Mouse (Mus musculus) myocyte (in vitro differentiated cells): ENCODE data around the gene Olfr1150-ps1.

Experiments
- CEBPB ChIP-seq: IDR thresholded peaks from 2 replicates; pipeline ENCODE4 v1.6.1; 2011; ENCODE audit warnings: mild to moderate bottlenecking, moderate library complexity; ENCODE audit not compliant: poor library complexity, insufficient read depth, severe bottlenecking
- MAX ChIP-seq: IDR thresholded peaks from one replicate; pipeline ENCODE4 v1.6.1; 2011; ENCODE audit warnings: low read depth, mild to moderate bottlenecking, control low read depth
- MYOG ChIP-seq, 3 experiments: IDR thresholded peaks; one replicate each; pipeline ENCODE4 v1.6.1; 2011; ENCODE audit warnings: control low read depth in 2 of 3, low read depth in 2 of 3, mild to moderate bottlenecking in 2 of 3; ENCODE audit not compliant: insufficient read length in 2 of 3, control insufficient read depth in 1 of 3, insufficient read depth in 1 of 3
- POLR2A ChIP-seq: IDR thresholded peaks from one replicate; pipeline ENCODE4 v1.6.1; 2011; ENCODE audit warnings: low read depth, mild to moderate bottlenecking, control low read depth, moderate library complexity; ENCODE audit not compliant: insufficient read length
- POLR2AphosphoS2 ChIP-seq: IDR thresholded peaks from one replicate; pipeline ENCODE4 v1.6.1; 2011; ENCODE audit warnings: low read depth, control low read depth; ENCODE audit not compliant: insufficient read length
- REST ChIP-seq: IDR thresholded peaks from one replicate; pipeline ENCODE4 v1.6.1; 2011; ENCODE audit warnings: mild to moderate bottlenecking, control low read depth, moderate library complexity; ENCODE audit not compliant: insufficient read depth, insufficient read length
- TCF12 ChIP-seq: IDR thresholded peaks from one replicate; pipeline ENCODE4 v1.6.1; 2011; ENCODE audit warnings: mild to moderate bottlenecking, control low read depth; ENCODE audit not compliant: poor library complexity, insufficient read depth, severe bottlenecking
- USF1 ChIP-seq: IDR thresholded peaks from one replicate; pipeline ENCODE4 v1.6.1; 2011; ENCODE audit warnings: low read depth, mild to moderate bottlenecking, control low read depth, moderate library complexity

DNA sequence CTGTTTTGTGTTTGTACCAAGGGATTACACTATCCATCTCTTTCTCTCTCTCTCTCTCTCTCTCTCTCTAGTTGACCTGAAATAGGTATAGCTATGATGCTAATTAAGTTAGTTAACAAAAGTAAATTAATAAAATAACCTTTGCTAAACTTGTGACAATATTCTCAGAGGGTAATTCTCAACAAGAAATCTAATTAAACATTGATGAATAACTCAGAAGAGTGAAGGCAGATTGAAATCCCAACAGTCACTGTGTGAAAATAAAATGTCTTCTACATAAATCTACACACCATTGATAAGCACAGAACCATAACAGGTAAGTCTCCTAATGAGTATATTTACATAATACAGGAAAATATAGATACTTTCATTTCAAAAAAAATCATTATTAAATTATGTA lies 22.4 kb downstream of the Olfr1150-ps1 start, which contains the start of gene Olfr1152:
- TF ChIP-seq POLR2A (no peak), REST (no peak), MYOG (IDR thresholded peaks at IDR 0.05; ENCODE audit: control insufficient read depth in 1 of 3, insufficient read depth in 1 of 3, insufficient read length in 2 of 3, low read depth in 2 of 3) (no peak), MAX (no peak), USF1 (no peak), CEBPB (no peak), TCF12 (no peak), POLR2AphosphoS2 (no peak)
